Mouse (Mus musculus) cerebral cortex, adult 2 months (tissue): ENCODE results near the gene Lama2.

Source experiments
- WGBS: fragments of 180-500 bp; shearing (Covaris S2); methylation state at CpG from one replicate; pipeline ENCODE4 v1.1.7; 2018; 5-methylcytosine and 5-hydroxymethylcytosine counted together

The Lama2 gene

DNA sequence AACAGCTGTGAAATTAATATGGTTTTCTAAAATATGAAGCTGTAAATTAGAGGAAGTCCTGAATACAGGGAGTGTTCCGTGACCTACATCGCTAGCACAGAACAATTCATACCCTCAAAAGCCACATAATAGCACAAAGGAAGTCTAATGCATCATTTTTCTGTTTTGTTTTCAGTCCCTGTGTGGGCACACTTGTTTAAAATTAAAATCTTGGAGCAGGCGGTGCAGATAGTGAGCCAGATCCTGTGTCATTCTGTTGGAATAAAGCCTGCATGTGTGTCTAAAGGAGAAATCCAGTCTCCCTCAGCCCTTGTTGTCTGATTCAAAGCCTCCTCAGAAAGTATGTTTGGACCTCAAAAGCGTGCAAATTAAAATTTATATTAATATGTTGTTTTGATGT lies 234.9 kb downstream of the Lama2 start:
- 28% methylated on average over 4 of the region's 4 CpGs for WGBS

DNA sequence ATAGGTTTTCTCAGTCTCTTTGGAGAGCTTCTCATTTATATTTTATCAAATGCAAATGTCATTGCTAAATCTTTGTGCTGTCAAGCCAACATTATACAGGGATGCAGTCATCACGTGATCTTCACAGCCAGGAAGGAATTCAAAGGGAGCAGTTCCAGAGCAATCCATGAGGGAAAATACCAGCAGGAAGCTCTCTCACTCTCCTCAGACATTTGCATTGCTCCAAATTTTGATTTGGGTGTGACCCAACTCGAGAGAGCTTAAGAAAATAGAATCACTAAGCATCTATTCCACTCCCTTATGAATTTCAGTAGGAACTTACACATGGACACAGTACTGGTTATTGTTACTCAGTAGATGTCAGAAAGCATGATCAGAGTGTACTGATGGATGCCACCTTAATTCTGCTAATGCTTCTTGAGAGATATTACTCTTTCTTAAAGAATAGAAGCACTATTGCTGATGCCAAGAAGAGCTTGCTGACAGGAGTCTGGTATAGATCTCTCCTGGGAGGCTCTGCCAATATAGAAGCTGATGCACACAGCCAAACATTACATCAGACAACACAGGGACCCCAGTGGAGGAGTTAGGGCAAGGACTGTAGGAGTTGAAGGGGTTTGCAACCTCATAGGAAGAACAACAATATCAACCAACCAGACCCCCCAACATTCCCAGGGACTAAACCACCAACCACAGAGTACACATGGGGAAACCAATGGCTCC lies 236.5 kb downstream of the Lama2 start:
- WGBS, result 34% methylated on average over 2 of the region's 2 CpGs

- 50% methylated on average over 1 of the region's 1 CpGs for WGBS
Observed at GRCm38 (mm10) chr10:27378286-27378685, 241.3 kb downstream of the Lama2 start.

DNA sequence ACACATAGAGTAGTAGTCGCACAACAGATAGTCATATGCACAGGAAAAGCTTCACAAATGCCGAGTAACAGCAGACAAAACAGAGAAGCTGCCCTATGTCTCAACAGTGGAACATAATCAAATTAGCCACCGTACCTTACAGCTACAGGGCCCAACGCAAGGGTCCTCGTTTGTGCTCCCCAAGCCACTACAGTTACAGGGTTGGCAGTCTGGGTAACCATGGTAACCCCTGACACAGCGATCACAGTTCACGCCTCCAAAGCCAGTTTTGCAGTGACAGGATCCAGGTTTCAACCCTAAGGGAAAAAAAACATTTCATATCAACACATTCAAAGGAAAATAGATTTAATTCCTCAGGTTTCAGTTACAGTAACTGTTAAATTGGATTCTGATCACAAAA lies 275.3 kb downstream of the Lama2 start:
- 64% methylated on average over 7 of the region's 7 CpGs for WGBS

GRCm38 (mm10) chr10:27322410-27322990 lies 297.1 kb downstream of the Lama2 start:
- 26% methylated on average over 4 of the region's 4 CpGs for WGBS

DNA sequence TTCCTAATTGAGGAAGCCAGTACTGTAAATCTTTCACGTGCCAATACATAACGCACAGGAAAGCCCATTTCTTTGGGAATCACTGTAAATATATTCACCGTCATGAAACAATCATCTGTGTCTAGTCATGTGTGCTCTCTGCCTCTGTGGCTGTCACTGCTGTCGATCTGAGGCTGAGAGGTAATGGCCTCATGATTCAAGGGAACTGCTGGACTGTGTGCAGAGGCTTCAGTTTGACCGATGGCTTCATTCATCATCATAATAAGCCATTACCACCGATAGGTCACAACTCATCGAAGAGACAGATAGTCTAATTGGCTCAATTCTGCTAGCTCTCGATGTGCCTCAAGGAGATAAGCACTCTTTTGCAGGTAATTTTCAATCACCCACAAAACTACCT lies 312.1 kb downstream of the Lama2 start:
- 82% methylated on average over 8 of the region's 8 CpGs for WGBS

DNA sequence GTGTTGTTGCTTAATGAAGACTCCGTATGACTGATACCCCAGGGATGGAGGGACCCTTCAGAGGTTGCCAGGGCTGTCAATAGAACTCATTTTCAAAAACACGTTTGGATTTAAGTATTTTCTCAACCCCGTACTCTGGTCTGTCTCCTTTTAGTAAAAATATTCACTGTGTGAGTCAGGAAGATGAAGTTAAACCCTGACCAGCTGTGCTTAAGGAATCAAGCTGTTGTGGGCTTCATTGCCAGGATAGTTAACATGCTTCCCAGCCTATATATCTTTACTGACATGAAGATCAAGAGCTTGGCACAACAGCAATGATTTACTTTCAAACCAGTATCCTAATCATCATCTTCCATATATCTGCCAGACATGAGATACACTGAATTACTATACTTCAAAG lies 314.3 kb downstream of the Lama2 start:
- WGBS, result 54% methylated on average over 3 of the region's 3 CpGs

GRCm38 (mm10) chr10:27285098-27285860 lies 334.3 kb downstream of the Lama2 start:
- 74% methylated on average over 10 of the region's 10 CpGs for WGBS

GRCm38 (mm10) chr10:27267432-27267831 lies 352.1 kb downstream of the Lama2 start:
- WGBS, result 77% methylated on average over 2 of the region's 2 CpGs

DNA sequence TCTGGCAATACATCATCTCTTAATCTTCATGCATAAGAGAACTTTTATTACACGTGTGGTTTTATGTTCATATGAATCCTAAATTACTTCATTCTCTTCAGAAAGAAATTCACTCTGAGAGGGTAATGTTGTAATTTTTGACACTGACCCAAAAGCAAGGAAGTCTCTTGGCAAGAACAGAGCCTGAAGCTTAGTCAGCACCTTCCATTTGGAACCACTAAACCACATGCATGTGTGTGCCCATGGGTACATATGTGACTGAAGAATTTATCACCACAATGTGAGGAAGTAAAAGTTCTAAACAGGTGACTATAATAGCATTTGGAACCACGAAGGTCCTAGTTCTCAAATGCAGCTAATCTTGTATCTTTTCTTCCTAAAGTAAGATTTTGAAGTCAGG lies 353.7 kb downstream of the Lama2 start:
- 53% methylated on average over 2 of the region's 2 CpGs for WGBS

DNA sequence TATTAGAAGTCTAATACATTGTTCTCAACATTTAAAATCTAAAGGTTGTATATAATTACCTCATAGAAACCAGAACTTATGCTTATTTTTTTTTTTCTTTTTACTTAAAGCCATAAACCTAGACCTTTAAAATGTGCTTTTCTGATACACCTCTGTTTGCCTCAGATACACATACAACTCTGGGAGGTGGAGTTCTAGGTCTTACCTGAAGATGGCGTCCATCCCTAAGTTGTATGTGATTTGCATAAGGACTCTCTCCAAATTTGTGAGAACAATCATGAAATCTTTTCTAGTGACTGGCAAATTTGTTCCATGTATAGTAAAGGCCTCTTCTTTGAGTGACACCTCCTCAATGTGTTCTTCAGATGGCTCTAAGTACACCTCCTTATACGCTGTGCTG lies 354.8 kb downstream of the Lama2 start:
- WGBS, result 52% methylated on average over 2 of the region's 2 CpGs

DNA sequence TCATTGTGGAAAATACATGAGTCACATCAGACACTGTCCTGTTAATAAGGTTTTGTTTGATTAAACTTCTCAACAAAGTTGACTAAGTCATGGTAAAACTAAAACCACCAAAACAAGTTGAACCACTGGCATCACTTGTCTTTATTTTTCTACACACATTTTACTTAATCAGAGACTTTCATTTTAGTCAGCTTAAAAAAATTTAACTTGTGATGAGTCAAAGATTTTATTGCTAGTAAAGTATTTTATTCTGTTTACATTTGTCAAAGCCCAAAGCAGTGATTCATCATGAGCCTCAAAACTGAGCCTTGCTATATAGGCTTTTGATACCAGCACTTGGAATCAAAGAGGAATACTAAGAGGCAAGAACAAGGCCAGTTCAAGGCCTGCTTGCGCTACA lies 369.8 kb downstream of the Lama2 start:
- 100% methylated on average over 1 of the region's 1 CpGs for WGBS

DNA sequence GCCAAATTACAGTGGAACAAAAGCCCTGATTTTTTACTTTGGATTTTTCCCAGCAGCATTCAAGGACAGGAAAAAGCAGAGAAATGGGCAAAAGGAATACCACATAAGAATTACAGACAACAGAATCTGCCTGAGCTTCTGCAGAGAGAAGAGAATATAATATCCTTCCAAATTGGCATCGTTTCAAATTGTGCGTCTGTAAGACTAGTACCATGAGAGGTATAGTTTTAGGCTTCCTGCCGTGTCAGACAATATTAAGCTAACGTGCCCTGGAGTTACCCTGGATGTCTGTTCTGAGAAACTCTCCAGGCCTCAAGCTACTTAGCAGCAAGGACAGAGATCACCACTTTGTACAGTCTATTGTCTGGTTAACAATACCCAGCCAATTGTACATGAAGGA lies 384.8 kb downstream of the Lama2 start:
- 43% methylated on average over 4 of the region's 4 CpGs for WGBS

GRCm38 (mm10) chr10:27233577-27233976 lies 386.0 kb downstream of the Lama2 start:
- WGBS, result 75% methylated on average over 5 of the region's 5 CpGs

GRCm38 (mm10) chr10:27223815-27224375 lies 395.7 kb downstream of the Lama2 start:
- 80% methylated on average over 8 of the region's 8 CpGs for WGBS

- WGBS, result 74% methylated on average over 6 of the region's 6 CpGs
Observed at GRCm38 (mm10) chr10:27222639-27223315, 396.8 kb downstream of the Lama2 start.

DNA sequence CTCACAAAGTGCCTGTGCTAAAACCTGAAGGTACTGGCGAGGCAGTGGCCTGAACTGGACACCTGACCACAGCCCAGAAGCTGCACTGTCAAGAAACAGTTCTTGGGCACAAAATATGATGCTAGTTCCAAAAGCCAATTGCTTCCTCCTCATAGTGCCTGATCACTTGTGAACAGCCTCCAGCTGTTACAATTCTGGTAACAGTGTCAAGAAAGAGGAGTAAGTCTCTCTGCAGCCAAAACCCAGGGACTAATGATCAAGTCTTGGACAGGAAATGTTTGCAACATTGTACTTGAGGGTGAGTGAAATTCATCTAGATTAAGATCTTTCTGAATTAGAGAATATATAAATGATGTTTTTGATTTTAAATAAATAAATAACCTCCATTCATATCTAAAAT lies 399.9 kb downstream of the Lama2 start:
- WGBS, result 78% methylated on average over 1 of the region's 1 CpGs

DNA sequence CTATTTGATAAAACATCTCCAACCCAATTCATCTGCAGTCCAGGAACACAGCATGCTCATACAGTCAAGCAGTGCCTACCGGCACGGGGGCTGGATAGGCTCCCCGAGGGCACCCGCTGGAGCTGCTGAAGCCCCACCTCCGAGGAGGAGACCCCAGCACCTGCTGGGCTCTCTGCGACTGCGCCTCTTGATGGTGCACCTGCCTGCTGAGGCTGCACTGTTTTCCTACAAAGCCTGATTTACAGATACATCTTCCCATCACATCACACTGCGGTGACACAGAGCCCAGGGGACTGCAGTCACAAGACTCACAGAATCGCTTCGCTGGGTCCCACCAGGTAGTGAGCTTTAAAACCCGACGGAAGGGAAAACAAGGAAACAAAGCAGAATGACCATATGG lies 412.2 kb downstream of the Lama2 start:
- WGBS, result 41% methylated on average over 12 of the region's 12 CpGs

DNA sequence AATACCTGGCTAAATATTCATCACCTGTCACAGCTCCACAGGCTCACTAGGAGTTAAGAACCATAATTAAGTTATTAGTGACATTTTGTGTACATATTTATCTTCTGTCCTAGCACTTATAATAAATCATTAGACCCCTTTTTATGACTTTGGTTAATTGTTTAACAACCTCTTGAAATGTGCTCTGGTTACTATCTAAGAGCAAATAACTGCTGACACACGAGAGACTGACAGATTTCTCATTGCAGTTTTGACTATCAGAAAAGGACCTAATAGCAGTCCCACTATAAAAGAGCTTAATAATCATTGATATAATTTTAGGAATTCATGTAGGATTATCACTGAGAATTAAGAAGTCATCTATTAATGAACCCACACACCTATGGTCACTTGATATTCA lies 421.1 kb downstream of the Lama2 start:
- WGBS, result 89% methylated on average over 1 of the region's 1 CpGs

DNA sequence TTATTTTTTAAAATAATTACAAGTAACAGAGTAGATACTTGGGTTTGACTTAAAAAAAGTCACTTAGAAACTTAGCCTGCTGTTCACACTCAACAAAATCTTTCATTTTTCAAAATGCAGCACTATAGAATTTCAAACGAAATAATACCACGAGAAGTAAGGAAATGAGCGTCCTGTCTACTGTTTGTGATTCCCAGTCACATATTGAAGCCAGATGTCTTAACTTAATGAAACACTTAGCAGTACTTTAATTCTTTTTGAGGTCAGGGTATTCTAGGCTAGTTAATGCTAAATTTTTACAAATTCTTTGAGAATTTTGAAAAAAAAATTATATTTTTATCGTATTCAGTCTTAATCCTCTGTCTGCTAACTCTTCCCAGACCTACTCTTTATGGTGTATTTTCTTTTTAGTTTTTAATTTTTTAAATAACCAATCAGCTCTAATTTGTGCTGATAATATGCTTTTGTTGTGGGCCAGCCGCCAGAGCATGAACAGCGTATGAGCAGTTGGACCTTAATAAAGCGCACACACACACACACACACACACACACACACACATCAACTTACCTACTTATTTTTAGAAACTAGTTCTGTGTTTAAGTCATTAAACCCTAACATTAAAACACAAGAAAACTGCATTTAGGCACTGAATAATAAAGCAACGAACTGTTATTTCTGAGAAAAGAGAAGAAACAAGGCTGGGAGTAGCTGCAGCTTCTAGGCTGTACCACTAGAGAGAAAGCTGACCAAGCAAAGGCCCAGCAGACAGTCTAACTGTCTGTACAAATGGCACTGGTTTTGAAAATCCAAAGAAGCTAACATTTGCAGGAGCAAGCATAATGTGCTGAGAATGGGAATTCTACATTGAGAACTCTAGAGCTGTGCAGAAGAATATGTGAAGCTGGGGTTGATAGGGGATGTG lies 425.3 kb downstream of the Lama2 start:
- WGBS, result 85% methylated on average over 8 of the region's 8 CpGs
